Mouse (Mus musculus) cerebellum, postnatal 14 days (tissue): ENCODE measurements around the gene Rnf26.
A peak's percentile ranks its signal among the peaks of the same experiment; 100 is the strongest.

ENCODE experiments used
- DNase-seq, 2 experiments: peaks; one replicate each; pipeline ENCODE4 v3.0.0; 2021; ENCODE audit warnings: mixed read lengths in 2 of 2

Rnf26 gene

GRCm38 (mm10) chr9:44088877-44089608 lies 24.3 kb downstream of the Rnf26 start:
- DNase-seq = no peak

- peak in 1 of 2 experiments; percentile 47 for DNase-seq
These were observed 25.4 kb downstream of the Rnf26 start for GRCm38 (mm10) chr9:44087761-44088455.

DNA sequence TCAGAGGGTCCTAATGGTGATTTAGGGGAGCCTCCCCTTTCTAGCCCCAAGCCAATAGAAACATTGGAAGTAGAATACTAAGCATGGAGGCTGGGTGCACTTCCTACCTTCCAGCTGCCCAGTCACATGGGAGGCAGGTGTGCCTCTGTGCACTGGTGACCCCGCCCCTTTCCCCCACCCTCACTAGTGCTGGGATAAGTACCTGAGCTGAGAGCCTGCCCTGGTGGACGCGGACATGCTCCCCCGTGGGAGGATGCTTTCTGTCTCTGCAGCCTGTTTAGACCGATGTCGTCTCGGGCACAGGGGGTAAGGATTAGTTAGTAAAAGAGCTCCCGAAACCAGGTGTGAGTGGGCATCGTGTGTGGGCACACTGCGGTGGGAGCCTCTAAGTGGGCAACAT lies 26.4 kb downstream of the Rnf26 start:
- no peak for DNase-seq

- peak; percentile 83 to 91 for DNase-seq
These were observed 27.3 kb downstream of the Rnf26 start for GRCm38 (mm10) chr9:44085741-44086665.

- DNase-seq = peak in 1 of 2 experiments; percentile 24
These were observed 28.0 kb downstream of the Rnf26 start for GRCm38 (mm10) chr9:44085276-44085675.

DNA sequence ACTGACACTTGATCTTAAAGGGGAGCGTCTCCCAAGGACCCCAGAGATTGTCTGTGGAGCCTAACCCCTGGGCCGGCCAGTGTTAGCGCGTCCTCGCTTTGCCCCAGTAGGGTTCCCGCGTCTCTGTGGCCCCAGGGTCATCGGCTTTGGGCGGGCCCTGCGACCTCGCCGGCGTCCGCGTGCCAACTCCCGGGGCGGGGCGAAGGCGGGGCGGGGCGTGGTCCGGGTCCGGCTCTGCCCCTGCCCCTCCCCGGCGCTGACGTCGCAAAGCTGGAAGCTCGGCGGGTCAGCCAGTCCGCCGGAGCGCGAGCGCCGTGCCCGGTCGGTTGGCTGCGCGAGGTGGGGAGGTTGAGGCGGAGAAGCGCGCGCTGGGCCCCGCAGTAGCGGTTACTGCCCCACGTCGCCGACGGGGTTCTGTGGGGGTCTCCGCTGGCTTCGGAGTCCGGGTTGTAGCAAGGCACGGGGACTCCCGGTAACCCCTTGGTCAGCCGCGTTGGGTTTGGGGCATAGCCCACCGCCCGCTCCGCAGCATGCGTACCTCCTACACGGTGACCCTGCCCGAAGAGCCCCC lies 28.6 kb downstream of the Rnf26 start:
- peak; percentile 95 to 98 for DNase-seq

GRCm38 (mm10) chr9:44084236-44084635 lies 29.1 kb downstream of the Rnf26 start:
- no peak for DNase-seq

- DNase-seq = peak in 1 of 2 experiments; percentile 38
These were observed 29.8 kb downstream of the Rnf26 start for GRCm38 (mm10) chr9:44083392-44084121.

DNA sequence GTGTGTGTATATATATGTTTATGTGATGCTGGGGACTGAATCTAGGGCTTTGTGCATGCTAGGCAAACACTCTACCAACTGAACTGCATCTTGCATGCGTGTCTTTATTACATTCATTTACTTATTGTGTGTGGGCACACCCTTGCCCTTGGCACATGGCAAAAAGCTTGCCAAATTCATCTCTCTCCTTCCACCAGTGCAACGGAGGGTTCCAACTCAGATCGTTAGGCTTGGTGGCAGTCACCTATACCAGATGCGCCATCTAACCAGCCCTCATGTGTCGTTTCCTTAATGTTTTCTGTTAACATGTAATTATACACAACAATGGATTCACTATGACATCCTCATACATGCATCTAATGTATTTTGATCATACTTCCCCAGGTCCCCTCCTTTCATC lies 31.1 kb downstream of the Rnf26 start:
- no peak for DNase-seq

DNA sequence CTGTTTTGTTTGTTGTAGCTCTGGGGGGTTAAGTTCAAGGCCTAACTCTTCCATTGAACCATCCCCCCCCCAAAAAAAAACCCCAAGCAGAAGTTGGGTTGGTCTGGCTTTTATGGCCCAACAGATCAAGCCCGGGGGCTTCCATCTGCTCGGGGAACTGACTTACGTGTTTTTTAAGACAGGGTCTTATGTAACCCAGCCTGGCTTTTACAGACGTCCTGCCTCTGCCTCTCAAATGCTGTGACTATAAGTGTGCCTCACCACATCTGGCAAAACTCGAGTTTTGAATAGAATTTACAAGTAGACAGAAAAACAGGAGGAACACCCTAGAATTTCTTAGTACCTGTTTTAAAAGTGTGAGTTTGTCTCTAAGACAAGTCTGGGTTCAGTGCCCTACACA lies 31.7 kb downstream of the Rnf26 start:
- DNase-seq = no peak

- no peak for DNase-seq
These were observed 32.4 kb downstream of the Rnf26 start for GRCm38 (mm10) chr9:44080953-44081352.

DNA sequence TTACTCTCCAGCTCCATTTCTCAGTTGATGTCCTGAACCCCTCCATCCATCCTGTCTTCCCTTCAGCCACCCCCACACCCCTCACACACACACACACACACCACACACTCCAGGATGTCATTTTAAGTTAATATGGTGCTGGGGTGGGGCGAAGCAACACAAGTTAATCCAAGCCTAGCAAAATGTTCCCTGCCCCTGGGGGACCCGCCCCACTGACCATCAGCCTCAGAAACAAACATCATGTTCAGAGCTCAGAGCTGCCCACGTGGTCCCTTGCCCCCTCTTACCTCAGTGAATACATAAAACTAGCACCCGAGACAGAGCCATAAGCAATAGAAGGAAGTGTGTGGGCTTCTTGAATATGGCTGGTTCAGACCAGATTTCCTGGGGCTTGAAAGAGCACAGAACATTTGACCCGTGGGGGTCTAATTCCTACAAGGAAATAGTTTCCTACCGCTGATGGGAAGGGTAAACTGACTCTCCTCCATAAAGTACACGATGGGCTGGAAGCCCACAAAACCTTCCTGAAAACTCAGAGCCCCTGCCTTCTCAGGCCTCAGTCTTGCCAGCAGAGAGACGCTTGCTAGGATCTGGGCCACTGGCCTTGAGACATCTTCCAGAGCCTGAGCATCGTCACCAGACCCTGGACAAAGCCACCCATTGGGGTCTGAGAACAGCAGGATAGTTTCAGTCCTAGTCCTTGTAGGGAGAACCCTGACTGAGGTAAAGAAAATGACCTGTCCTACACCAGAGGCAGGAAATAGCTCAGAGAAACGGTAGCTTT lies 33.1 kb downstream of the Rnf26 start:
- DNase-seq = no peak

GRCm38 (mm10) chr9:44078955-44079756 lies 34.2 kb downstream of the Rnf26 start:
- DNase-seq = peak; percentile 92 to 93

- DNase-seq = no peak
These were observed 35.0 kb downstream of the Rnf26 start for GRCm38 (mm10) chr9:44078136-44078797.

DNA sequence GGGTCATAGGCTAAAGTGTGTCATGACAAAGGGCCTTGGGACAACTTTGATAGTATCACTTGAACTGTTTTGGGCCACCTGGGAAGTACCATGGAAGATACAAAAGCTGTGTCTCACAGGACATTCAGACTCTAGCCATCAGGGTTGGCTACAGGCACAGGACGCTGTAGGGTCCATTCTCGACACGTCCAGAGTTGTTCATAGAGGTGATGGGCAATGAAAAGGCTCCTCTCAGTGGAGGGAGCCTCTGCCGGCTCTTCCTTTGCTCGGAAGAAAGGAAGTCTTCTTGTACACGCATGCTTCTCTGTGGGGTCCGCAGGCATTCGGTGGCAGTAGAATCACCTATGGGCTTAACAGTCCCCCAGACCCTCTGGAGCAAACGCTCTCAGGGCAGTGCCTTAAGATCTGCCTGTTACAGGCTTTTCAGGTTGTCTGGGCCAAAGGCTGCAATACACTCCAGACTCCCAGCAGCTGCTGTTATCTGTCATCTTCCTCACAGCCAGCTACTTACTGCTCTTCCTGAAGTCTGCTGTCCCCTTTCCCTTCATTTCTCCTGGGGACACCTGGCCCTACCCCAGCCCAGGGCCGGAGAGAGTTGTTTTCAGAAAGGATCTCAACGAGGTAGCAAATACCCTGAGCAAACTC lies 35.9 kb downstream of the Rnf26 start:
- DNase-seq = no peak

DNA sequence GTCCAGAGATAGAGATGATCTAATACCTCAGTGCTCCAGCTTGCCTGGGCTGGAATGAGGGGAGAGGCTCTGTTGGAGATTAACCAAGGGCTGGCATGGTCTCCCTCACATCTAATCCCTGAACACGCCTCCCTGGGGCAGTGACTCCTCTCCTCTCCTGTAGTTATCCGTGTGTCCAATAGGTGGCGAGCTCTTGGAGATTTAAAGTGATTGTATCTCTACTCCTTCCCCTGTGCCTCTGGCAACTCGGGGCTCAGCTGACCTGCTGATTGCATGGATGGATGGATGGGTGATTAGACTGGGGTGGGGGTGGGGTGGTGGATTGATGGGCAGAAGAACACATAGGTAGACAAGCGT lies 36.6 kb downstream of the Rnf26 start:
- DNase-seq = peak; percentile 78 to 84

DNA sequence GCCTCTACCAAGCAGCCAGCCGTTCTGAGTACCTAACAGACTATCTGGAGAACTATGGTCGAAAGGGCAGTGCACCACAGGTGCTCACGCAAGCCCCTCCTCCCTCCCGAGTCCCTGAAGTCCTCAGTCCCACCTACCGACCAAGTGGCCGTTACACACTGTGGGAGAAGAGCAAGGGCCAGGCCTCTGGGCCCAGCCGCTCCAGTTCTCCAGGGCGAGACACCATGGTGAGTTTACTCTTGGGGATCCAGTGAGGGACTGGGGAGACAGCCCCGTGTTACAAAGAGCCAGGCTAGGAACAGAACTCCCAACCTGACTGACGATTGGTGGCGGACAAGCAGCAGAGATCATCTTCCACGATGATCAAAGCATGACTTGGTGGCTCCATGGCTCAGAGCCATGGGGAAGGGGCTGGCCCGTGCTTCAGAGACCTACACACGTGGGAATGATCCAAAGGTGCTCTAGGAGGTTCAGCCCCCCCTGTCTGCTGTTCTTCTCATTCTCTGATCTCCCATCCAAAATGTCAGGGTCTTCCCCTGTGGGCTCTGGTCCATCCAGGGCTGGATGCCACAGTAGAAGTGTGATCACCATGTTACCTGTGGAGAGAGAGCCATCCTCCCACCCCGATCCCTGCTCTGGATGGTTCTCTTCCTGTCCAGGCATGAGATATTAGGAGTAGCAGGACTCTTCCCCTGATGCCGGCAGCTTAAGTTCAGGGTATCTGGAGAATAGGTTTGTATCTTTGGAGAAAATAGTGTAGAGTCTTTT lies 37.1 kb downstream of the Rnf26 start:
- peak in 1 of 2 experiments; percentile 22 for DNase-seq

DNA sequence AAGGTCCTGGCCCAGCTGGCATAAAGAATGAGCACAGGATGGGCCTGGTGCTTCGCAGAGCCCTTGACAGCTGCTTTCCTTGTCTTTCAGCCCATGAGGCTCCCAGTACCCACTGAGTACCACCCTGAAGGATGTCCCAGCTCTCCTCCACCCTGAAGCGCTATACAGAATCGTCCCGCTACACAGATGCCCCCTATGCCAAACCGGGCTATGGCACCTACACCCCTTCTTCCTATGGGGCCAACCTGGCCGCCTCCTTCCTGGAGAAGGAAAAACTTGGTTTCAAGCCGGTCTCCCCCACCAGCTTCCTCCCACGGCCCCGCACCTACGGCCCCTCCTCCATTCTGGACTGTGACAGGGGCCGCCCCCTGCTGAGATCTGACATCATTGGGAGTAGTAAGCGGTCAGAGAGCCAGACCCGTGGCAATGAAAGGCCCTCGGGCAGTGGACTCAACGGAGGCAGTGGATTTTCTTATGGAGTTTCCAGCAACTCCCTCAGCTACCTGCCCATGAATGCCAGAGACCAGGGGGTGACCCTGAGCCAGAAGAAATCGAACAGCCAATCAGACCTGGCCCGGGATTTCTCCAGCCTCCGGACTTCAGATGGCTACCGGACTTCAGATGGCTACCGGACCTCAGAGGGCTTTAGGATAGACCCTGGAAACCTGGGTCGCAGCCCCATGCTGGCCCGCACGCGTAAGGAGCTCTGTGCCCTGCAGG lies 37.9 kb downstream of the Rnf26 start:
- DNase-seq = peak; percentile 43 to 62
